In the genomic region with DNA sequence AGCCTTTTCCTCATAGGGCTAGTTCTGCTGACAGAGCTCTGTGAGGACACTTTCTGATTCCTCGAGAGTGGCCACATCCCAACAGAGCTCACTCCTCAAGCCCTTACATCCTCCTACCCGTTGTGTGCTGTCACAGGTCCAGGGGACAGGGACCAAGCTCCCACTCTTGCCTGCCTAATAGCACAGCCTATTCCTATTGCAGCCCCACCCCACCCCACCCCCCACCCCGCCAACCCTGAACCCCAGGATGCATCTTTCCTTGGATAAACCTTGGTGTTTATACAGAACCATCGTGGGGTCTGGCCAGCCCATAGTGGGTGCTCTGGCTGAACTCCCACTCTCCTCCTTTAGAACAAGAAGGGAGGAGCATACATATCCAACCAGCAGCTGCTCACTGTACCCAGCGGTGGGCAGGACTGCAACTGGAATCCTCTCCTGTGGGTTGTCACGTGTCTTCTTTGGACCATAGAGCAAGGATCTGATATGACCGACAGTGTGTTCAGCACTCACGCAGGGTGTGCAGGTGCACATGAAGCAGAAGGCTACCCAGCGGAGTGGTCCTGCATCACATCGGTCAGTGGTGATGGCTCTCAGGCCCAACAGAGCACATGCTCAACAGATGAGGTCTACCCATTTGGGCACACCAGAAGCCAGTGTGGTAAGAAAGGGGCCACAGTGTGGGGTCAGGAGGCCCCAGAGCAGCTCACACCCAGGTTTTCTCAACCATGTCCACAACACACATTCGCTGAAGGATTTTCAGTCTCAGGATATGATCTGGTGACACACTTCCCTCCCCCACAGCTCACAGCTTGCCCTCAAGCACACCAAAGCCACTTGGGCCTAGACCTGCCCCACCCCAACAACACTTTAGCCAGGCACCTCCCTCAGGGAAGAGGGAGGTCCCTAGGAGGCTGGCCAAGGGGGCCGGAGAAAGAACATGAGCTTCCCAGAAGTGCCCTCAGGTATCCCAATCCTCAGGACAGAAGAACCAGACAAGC, we compare ENCODE assay signal across 15 mouse cellular contexts. TPM values are rescaled to one million over a fixed set of nuclear protein-coding genes. Genes with fewer than 3 reads are reported as not detected.
A peak's percentile ranks its signal among the peaks of the same experiment; 100 is the strongest.
DNase-seq lines count a peak whose midpoint lies in the region; ATAC-seq and TF ChIP-seq lines count a peak whose summit lies in the region.
"Had no signal": no experiment of that assay in that cellular context is flagged by ENCODE, and none has a peak within 500 bp of the region (broad histone marks: within the 10 kb centered on the region; RNA-seq: fewer than 3 reads in every experiment).

No protein-coding gene starts in this region.

- H3K9ac ChIP-seq in kidney, postnatal 0 days (ENCODE audit: low read depth, low read length) = no peak overlapping the region
- H3K9ac ChIP-seq: lung, embryonic 14.5 days; stomach, embryonic 15.5 days had no signal

- no peak for TF ChIP-seq CTCF in cerebellum, adult 2 months (IDR thresholded peaks at IDR 0.05; ENCODE audit: borderline replicate concordance, insufficient read depth, low read depth, low read length)
- no peak for TF ChIP-seq CTCF in kidney, postnatal 0 days (IDR thresholded peaks at IDR 0.05; ENCODE audit: low read depth)
- TF ChIP-seq CTCF in lung, adult 2 months (IDR thresholded peaks at IDR 0.05; ENCODE audit: insufficient read depth, low read length) = no peak

- peaks cover 78% of the 10 kb centered on the region for H3K4me1 ChIP-seq in cerebellum, adult 2 months (ENCODE audit: control insufficient read depth, insufficient read depth, low read length)
- peaks cover 35% of the 10 kb centered on the region for H3K4me1 ChIP-seq in kidney, postnatal 0 days (replicated peaks; ENCODE audit: insufficient read depth, low read length)
- peaks cover 81% of the 10 kb centered on the region for H3K4me1 ChIP-seq in lung, adult 2 months (ENCODE audit: control insufficient read depth, insufficient read depth, low read length)

- no peak overlapping the region for H3K4me2 ChIP-seq in kidney, postnatal 0 days (ENCODE audit: low read length)
- H3K4me2 ChIP-seq: lung, embryonic 14.5 days; stomach, embryonic 15.5 days had no signal

- no peak for ATAC-seq in kidney, postnatal 0 days (replicated peaks; ENCODE audit: low FRiP score, low read depth)

- H3K36me3 ChIP-seq in kidney, postnatal 0 days (ENCODE audit: insufficient read depth, low read length) = 0 out of 2 replicates have a peak, but pooled peaks cover 2% of the 10 kb centered on the region
- H3K36me3 ChIP-seq: stomach, embryonic 15.5 days had no signal

- 41% methylated on average over 12 of the region's 12 CpGs for WGBS in cerebellum, adult 2 months
- WGBS in kidney, postnatal 0 days = 74% methylated on average over 12 of the region's 12 CpGs
- 46% methylated on average over 12 of the region's 12 CpGs for WGBS in lung, adult 2 months

- no peaks in the 10 kb centered on the region for H3K27me3 ChIP-seq in cerebellum, adult 2 months (ENCODE audit: control insufficient read depth, insufficient read depth, low read length)
- H3K27me3 ChIP-seq in kidney, postnatal 0 days (ENCODE audit: insufficient read depth, low read length) = no peaks in the 10 kb centered on the region
- H3K27me3 ChIP-seq: stomach, embryonic 15.5 days had no signal

- H3K9me3 ChIP-seq in kidney, postnatal 0 days (replicated peaks; ENCODE audit: low read length) = no peaks in the 10 kb centered on the region
- H3K9me3 ChIP-seq: stomach, embryonic 15.5 days had no signal

- TF ChIP-seq POLR2A in cerebellum, adult 2 months (IDR thresholded peaks at IDR 0.05; ENCODE audit: borderline replicate concordance, insufficient read depth, low read length) = no peak
- no peak; the same call in 1 of the 2 replicates for TF ChIP-seq POLR2A in lung, adult 2 months (IDR thresholded peaks at IDR 0.05; ENCODE audit: borderline replicate concordance, extremely low read depth, low read depth, low read length)

- no peak overlapping the region for H3K4me3 ChIP-seq in cerebellum, adult 2 months (replicated peaks; ENCODE audit: insufficient read depth, low read depth, low read length)
- H3K4me3 ChIP-seq in kidney, postnatal 0 days (replicated peaks; ENCODE audit: low read depth, low read length) = no peak overlapping the region
- H3K4me3 ChIP-seq in lung, adult 2 months (replicated peaks; ENCODE audit: extremely low read depth, low read depth, low read length) = no peak overlapping the region
- H3K4me3 ChIP-seq: erythroblast, embryonic 14.5 days; stomach, embryonic 15.5 days had no signal

- DNase-seq in cerebellum, adult 2 months = no peak
- no peak for DNase-seq in cerebellum, adult 11-12 months
- DNase-seq in kidney, postnatal 0 days (ENCODE audit: low spot score) = no peak
- no peak for DNase-seq in kidney, adult 18-20 months
- DNase-seq in lung, adult 2 months = peak; percentile 72
- peak; percentile 68 to 88 for DNase-seq in natural killer cell, adult 2 months (ENCODE audit: low spot score in 2 of 2)
- DNase-seq in layer of hippocampus, adult 8-10 months (ENCODE audit: low spot score in 2 of 2) = no peak
- no peak for DNase-seq in right cerebral cortex, postnatal 4 days
- DNase-seq: heart, postnatal 4 days; lung, embryonic 14.5 days had no signal

- peak overlapping the region; percentile 34 for H3K27ac ChIP-seq in cerebellum, adult 2 months (ENCODE audit: insufficient read depth, low read length)
- 0 out of 2 replicates have a peak overlapping the region, but pooled peaks have one; percentile 48 for H3K27ac ChIP-seq in kidney, postnatal 0 days
- H3K27ac ChIP-seq: stomach, embryonic 15.5 days had no signal

RNA-seq across cellular contexts. Expression of a gene that starts 2.4 kb away (rescaled TPM):
- polyA plus RNA-seq in cerebellum, adult 2 months (2012; rRNA removed) = not detected in 2 replicates
- polyA plus RNA-seq in kidney, postnatal 0 days (2015; fragmentation: Nextera tagmentation; extraction: Ambion mirVana) = not detected in 2 replicates
- not detected in 2 replicates for polyA plus RNA-seq in lung, adult 2 months (2012; rRNA removed)
- not detected for total RNA-seq in layer of hippocampus, adult 8-10 months (2022)
- total RNA-seq: adrenal gland, adult 18-20 months; gastrocnemius, adult 8-10 months; heart, postnatal 4 days; left cerebral cortex, postnatal 10 days had no signal
- polyA plus RNA-seq: erythroblast, embryonic 14.5 days had no signal

RNA-seq across cellular contexts. Expression of a gene that starts 19.6 kb away (rescaled TPM):
- 60.8 and 68.9 TPM in 2 replicates for polyA plus RNA-seq in cerebellum, adult 2 months (2012; rRNA removed)
- 27.5 and 28.8 TPM in 2 replicates for polyA plus RNA-seq in kidney, postnatal 0 days (2015; fragmentation: Nextera tagmentation; extraction: Ambion mirVana)
- polyA plus RNA-seq in lung, adult 2 months (2012; rRNA removed) = 88.4 and 109 TPM in 2 replicates
- 100 to 1,000 TPM; 169 to 188 (median 176) TPM for total RNA-seq in layer of hippocampus, adult 8-10 months (2022)

Comparison
In these comparisons a context has a peak if more than half of its experiments do, and no peak if none do; other contexts are left out.
1. DNase-seq: peak in lung, adult 2 months (single experiment) and natural killer cell, adult 2 months (2 of 2); none in cerebellum, adult 2 months (0 of 2), cerebellum, adult 11-12 months (single experiment), kidney, postnatal 0 days (single experiment), kidney, adult 18-20 months (single experiment), layer of hippocampus, adult 8-10 months (0 of 2) and right cerebral cortex, postnatal 4 days (single experiment).